Mouse (Mus musculus) adrenal gland, postnatal 4 days (tissue): ENCODE data around the gene Hecw2. TPM values are rescaled to one million over a fixed set of nuclear protein-coding genes. Genes with fewer than 3 reads are reported as not detected.

Experiments used
- DNase-seq, 2 experiments: peaks; one replicate each; pipeline ENCODE4 v3.0.0; 2021 to 2022; ENCODE audit warnings: low spot score in 2 of 2, mixed read lengths in 2 of 2
- microRNA-seq: library from miRNA; unstranded; fragments of <30 nt; microRNA quantifications from one replicate; pipeline ENCODE4 v1.2.0, GENCODE M21; 2021
- total RNA-seq, 2 experiments: library from RNA; stranded (reverse); gene quantifications; 2 replicates each; pipeline ENCODE4 v1.2.3; 2021

Hecw2 gene
- total RNA-seq, 2 experiments from 2014 or later, result 11.7 to 12.1 TPM

DNA sequence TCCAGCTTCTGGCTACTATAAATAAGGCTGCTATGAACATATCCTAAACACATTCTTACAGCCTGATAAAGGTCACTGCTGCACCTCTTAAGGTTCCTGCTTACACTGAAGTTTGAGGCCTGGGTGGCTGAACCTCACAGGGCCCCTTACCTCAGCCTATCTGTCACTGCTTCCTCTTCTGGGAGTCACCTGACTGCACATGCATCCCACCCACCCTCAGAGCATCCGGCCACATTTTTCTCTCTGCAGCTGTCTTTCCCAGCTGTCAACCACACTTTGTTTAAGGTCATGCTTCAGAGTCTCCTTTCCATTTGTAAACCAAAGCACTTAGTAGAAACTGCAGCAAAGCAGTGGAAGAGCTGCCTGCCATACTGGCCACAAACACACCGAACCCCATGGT lies 403.6 kb downstream of the Hecw2 start:
- DNase-seq, result no peak

DNA sequence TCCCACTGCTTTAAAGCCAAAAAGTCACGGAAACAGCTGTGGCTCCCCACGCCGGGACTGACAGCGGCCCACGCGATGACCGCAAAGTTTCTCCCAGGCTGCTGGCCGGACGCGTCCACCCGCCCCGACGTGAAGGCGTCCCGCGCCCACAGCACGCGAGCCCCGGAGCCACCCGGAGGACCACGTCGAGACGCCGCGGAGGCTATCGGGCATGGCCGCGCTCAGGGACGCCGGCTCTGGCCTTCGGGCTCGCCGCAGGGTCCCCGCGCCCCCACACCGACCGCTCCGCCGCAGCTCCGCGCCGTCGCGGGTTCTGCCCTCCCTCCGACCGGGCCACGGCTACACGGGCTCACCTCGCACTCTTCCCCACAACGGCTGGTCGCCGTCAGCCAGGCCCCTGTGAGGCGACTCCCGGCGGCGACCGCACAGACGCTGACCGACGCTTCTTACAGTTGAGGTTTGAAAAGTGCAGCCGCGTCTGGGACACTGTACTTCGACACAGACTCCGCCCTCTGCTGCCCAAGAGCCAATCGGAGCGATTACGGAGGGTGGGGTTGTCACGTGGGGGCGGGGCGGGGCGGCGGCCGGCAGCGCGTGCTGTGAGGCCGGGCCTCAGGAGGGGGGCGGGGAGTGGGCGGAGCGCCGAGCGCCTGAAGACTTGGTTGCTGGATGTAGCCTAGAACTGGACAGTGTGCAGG lies 410.1 kb downstream of the Hecw2 start, which contains the start of gene Stk17b:
Gene Stk17b, minus strand, starts transcription at position 504 of the 698 bp plus-strand sequence.
- DNase-seq, result peak; percentile 53 to 82

DNA sequence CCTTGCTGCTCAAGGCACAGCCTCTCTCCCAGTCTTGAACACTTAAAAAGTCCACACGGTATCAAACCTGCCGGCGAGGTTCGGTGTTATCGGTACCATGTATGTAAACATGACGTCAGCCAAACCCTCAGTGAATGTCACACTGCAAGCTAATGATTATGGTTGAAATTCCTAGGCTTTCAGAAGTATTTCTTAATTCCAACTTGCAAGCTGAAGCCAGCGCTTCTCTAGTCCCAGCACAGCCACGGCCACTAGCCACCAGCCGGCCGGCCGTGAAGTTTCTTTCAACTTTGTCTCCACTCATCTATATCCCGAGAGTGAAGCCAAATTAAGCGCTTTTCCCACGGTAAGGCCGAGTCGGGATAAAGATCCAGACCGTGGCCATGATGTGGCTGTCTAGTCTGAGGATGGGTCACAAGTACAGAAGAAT lies 410.7 kb downstream of the Hecw2 start:
- DNase-seq, result no peak

DNA sequence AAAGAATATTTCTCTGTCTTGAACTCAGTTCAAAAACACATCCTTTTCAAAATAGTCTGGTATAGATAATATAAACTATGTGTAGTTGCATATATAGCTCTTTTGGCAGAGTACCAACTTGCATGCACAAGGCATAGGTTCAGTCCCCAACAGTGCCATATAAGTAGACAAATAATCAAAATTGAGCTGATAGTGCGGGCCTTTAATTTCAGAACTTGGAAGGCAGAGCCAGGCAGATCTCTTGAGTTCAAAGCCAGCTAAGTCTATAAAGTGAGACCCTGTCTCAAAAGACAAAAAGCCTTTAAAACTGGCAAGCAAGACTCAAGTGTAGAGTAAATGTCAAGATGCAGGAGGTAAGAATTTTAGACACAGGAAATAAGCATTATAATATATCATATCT lies 412.0 kb downstream of the Hecw2 start:
- DNase-seq, result no peak

DNA sequence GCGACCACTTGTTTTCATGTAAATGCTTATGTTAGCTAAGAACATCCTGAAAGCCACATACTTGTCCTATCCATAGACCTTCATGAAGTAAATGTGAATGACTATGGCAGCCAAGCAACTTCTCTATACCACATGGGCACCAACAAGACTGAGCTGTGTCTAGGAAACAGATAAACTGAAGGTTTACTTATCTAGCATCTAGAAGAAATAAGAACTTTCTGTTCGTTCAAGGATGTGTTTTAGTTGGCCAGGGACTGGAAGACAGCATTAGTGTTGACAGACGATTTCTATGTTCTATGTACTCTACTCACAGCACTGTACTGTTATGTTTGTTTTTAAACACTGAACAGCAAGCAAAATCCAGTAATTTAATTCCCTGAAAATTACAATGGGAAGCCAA lies 412.9 kb downstream of the Hecw2 start:
- DNase-seq, result no peak

DNA sequence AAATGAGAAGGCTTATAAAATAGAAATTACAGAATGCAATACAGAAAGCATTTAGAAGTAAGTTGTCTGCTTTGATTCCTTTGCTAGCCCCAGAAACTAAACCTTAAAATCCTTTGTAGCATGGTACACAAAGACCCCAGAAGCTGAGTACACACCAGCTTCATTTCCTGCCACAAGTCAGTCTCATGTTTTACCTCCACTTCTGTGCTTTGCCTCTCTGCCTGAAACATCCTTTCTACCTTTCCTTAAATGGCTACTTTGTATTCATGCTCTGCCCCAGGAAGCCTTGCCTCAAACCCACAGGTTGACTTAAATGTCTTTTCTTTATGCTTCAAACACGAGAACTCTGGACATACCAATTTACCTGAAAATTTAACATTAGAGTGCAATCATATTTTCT lies 413.7 kb downstream of the Hecw2 start:
- DNase-seq, result no peak

DNA sequence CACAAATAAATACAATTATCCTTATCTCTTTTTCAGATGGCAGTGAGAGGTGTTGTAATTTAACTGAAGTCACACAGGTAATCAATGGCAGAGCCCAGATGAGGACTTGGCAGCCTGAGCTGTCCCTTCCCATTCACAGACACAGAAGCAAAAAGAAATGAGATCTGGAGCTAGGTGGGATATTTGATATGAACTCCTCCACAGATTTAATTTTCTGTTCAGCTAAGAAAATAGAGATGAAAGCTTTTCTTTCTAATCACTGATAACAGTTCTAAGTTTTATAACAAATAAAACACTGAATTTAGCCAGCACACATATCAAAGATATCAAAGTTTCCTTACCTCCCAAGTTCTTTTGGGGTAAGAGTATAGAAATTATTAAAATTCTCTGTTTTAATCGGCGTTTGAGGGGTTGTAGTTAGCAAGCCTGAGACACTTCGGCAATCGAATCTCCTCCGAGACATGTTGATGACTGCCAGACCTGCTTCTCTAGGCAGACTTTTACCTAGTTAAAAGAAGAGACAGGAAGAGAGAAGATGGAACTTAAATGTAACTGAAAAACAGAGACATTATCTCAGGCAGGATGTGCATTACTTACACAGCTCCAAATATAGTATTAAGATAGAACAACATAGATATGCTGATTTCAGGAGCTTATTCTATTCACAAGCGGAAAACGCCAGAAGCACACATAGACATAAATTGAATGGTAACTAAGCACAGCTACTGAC lies 418.6 kb downstream of the Hecw2 start:
- no peak for DNase-seq

DNA sequence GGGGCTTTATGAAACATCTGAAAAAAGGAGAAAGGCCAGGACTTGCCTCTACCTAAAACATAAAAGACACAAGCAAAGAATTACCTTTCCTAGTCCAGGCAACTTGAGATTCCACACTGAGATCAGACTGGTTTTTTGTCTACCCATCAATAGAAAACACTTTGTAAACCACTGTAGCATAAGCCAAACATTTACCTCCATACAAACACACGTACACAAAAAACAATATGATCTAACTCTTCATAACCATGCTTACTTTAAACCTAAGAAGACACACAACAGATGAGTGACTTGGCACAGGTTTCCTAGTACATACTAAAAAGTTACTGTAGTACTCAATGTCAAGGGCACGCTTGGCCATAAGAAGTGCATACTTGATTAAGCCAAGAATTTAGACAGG lies 419.4 kb downstream of the Hecw2 start:
- no peak for DNase-seq

DNA sequence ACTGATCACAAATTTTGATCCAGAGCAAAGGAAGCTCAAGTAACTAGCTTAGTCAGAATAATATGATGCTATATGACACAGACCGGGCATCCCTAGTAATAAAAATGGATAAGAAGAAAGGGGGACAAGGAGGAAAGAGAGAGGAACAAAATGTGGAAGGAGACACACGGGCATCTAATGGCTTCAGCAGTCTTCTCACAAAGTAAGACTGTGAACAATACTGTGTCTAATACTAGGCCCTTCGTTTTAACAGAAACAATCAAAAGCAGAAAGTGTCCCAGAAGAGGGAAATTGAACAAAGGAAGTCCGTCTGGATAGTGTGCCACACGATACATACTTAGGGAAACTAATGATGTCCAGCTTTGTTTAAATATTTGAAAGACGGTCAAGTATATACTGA lies 419.9 kb downstream of the Hecw2 start:
- no peak for DNase-seq

DNA sequence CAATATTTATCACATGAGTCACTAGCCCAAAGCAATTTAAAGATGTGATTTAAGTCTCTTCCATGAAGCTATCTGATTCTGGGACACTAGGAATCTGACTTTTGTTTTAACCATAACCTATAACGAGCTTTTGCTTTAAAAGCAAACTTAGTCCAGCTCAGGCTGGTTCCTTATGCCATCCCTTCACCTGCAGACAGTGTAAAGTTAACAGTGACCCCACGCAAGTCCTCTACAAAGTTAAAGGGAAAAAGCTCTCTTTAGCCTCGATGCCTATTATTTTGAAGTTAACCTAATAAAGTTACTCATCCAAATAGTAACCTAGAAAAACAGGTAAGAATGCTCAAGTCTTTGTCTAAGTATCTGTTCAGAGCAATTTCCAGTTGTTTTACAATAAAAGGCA lies 420.4 kb downstream of the Hecw2 start:
- DNase-seq, result no peak

DNA sequence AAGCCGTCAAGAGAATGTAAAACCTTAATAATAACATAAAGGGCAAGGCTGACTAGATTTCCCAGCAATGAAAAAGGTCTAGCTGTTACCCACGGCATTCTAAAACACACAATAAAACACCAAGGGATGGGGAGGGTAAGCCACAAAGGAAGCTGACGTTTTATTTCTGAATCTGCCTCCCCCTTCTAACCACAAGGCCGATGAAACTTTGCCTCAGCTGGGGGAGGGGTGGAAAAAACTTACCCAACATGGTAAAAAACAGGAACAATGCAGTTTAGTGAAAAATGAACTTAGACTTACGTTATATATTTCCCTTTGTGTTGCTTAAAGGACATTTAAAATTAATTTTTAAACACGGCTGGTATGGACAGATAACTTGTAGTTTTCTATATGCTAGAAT lies 421.0 kb downstream of the Hecw2 start:
- no peak for DNase-seq

DNA sequence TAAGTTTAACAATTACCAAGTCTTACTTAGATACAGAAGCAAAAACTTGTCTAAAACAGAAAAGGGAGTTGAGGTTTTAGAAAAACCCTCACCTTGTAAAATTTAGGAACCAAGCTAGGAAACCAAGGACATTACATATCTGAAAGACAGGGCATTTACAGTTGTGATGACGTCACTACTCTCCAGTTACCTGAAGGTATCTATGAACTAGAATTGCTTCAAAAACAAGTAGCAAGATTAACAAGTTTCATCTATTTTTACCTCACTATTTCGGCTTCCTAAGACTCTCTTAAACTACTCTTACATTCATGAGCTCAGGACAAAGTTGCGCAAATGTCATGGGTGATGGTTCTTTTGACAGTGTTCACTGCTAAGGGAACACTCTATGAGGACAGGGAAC lies 422.0 kb downstream of the Hecw2 start:
- no peak for DNase-seq

DNA sequence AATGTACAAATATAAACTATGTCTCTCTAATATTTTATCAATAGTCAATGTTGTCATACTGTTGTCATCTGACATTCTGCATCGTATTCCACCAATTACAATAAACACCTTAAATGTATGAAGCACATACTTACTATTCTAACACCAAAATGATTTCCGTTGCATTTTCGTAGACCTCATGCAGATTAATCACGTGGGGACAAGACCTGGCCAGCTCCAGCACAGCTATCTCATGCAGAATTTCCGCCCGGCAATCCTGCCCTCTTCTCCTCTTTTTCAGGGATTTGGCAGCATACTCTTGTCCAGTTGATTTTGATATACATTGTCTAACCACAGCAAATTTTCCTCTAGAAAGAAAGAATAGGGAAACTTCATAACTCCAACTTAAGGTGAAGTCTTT lies 423.5 kb downstream of the Hecw2 start:
- no peak for DNase-seq

DNA sequence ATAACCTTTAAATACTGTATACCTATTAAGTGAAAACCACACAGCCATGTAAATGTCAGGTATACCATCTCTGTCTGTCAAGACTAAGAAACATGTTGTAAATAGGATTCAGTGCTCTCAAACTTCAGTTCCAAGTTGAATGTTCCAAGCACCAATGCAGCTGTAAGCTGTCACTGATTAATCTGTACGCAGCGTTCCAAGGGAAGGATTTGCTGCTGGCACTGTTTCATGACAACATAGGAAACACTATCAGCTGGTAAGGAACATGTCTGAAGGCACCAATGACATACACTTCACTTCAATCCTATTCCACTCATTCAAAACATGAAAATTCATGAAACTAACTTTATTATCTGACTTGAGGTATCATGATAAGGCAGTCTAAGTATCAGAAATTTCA lies 428.9 kb downstream of the Hecw2 start:
- no peak for DNase-seq

DNA sequence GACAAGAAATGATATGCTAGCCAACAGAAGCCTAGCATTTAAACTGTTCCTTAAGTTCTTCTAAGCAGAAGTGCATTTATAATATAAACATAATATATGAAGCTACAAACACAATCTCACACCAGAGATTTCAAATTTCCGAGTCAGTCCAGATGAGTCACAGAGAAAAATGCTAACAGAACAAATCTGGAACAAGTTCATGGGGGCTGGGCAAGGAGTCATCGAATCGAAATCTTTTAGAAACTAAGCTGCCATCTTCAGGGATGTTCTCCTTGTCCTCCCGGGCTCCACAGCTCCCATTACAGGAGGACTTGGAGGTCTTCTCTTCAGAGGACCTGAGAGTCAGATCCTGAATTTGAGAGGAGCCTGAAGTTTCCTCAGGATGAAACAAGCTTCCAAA lies 437.7 kb downstream of the Hecw2 start:
- no peak for DNase-seq

Small RNA genes lying within 50 kb of the gene (microRNA-seq; reads per million reads assigned to microRNA genes)
- gene Mir7681, result not detected

Other genes starting within 250 kb of the Hecw2 start
- gene Ccdc150, start 55.5 kb upstream of the Hecw2 start, total RNA-seq, result under 1 TPM; 0.67 to 0.76 TPM
- gene Gtf3c3, start 243.8 kb upstream of the Hecw2 start, total RNA-seq, result 10 to 100 TPM; 26.8 to 27.0 TPM